Mouse (Mus musculus) embryonic facial prominence, embryonic 13.5 days (tissue): Measurements from ENCODE around the gene Cdh13. TPM values are rescaled to one million over a fixed set of nuclear protein-coding genes. Genes with fewer than 3 reads are reported as not detected.

Source experiments
- ATAC-seq: fragments of 200-750 bp; cut with Nextera tagmentation; 2 replicates; pipeline ENCODE4 v1.8.0; 2017; ENCODE audit warnings: low read depth; ENCODE audit not compliant: insufficient number of reproducible peaks, insufficient read depth, low FRiP score, low TSS enrichment
- H3K27ac ChIP-seq: fragments of 300-500 bp; sonication (generic); 2 replicates; pipeline ENCODE4 v1.5.1; 2015; ENCODE audit warnings: moderate library complexity, mild to moderate bottlenecking, inconsistent platforms
- H3K27me3 ChIP-seq: fragments of 300-500 bp; sonication (generic); 2 replicates; pipeline ENCODE4 v1.6.1; 2015; ENCODE audit warnings: mild to moderate bottlenecking, inconsistent platforms
- H3K36me3 ChIP-seq: fragments of 300-500 bp; sonication (generic); 2 replicates; pipeline ENCODE4 v1.6.1; 2015; ENCODE audit warnings: mild to moderate bottlenecking, inconsistent platforms
- H3K4me1 ChIP-seq: fragments of 300-500 bp; sonication (generic); 2 replicates; pipeline ENCODE4 v1.6.1; 2015; ENCODE audit warnings: inconsistent platforms
- H3K4me2 ChIP-seq: fragments of 300-500 bp; sonication (generic); 2 replicates; pipeline ENCODE4 v1.6.1; 2015; ENCODE audit warnings: moderate library complexity, mild to moderate bottlenecking, inconsistent platforms
- H3K4me3 ChIP-seq: fragments of 300-500 bp; sonication (generic); 2 replicates; pipeline ENCODE4 v1.5.1; 2015; ENCODE audit warnings: mild to moderate bottlenecking, inconsistent platforms
- H3K9ac ChIP-seq: fragments of 300-500 bp; sonication (generic); 2 replicates; pipeline ENCODE4 v1.6.1; 2015; ENCODE audit warnings: mild to moderate bottlenecking, inconsistent platforms
- H3K9me3 ChIP-seq: fragments of 300-500 bp; sonication (generic); 2 replicates; pipeline ENCODE4 v1.6.1; 2016; ENCODE audit warnings: inconsistent platforms
- whole genome bisulfite sequencing: fragments of 180-500 bp; shearing (Covaris S2); methylation state at CpG from one replicate; pipeline ENCODE4 v1.1.7; 2015; ENCODE audit warnings: mixed read lengths; 5-methylcytosine and 5-hydroxymethylcytosine counted together
- polyA plus RNA-seq: library from polyadenylated mRNA; unstranded; fragments of >200 nt; fragmentation: Nextera tagmentation; extraction: Ambion mirVana; gene quantifications from 2 replicates; pipeline ENCODE4 v1.2.1, GENCODE M21; 2015

Cdh13 gene
- polyA plus RNA-seq, 1 experiment from 2014 or later: 16.8 TPM

DNA sequence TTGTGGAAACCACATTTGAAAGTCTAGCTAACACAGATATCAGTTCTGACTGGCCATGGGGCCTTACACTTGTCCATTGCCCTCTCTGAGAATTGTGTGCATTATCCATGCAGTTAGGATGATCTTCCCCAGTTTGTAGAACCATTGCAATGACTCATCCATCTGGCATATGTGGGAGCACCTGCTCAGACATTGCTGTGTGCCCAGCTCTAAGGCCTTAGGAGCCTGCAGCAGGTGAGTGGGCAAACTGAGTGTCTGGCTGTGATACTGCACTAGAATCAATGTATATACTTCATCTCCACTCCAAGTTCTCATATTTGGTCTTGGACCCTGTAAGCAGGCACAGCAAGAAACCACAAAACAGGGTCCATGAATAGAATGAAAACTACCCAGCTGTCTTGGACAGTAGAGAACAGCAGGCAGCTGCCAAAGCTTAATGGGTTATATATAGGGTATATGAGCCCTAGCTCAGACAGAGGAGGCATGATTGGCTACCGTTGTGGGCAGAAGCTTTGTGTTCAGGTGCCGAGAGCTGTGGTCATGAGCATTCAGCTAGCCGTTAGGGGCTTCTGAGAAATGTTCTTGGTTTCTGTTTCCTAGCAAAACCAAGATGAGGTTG, 181.9 kb downstream of the Cdh13 start:
- Histone ChIP-seq H3K36me3 (no peaks in the 10 kb centered on the region), H3K27ac (no peak overlapping the region), H3K4me3 (no peak overlapping the region), H3K4me2 (no peak overlapping the region), H3K9me3 (no peaks in the 10 kb centered on the region), H3K9ac (no peak overlapping the region), H3K27me3 (no peaks in the 10 kb centered on the region), H3K4me1 (no peaks in the 10 kb centered on the region)
- WGBS: 90% methylated on average over 3 of the region's 3 CpGs
- ATAC-seq: no peak

GRCm38 (mm10) chr8:118477587-118477986, 194.1 kb downstream of the Cdh13 start:
- Histone ChIP-seq H3K9ac (no peak overlapping the region), H3K4me2 (no peak overlapping the region), H3K4me1 (no peaks in the 10 kb centered on the region), H3K36me3 (no peaks in the 10 kb centered on the region), H3K9me3 (no peaks in the 10 kb centered on the region), H3K27me3 (no peaks in the 10 kb centered on the region), H3K27ac (no peak overlapping the region), H3K4me3 (no peak overlapping the region)
- no peak for ATAC-seq
- 77% methylated on average over 9 of the region's 9 CpGs for WGBS

GRCm38 (mm10) chr8:118488735-118489134, 205.2 kb downstream of the Cdh13 start:
- Histone ChIP-seq H3K9ac (no peak overlapping the region), H3K4me3 (no peak overlapping the region), H3K27me3 (no peaks in the 10 kb centered on the region), H3K27ac (no peak overlapping the region), H3K36me3 (no peaks in the 10 kb centered on the region), H3K9me3 (no peaks in the 10 kb centered on the region), H3K4me2 (no peak overlapping the region), H3K4me1 (no peaks in the 10 kb centered on the region)
- WGBS: 73% methylated on average over 4 of the region's 4 CpGs
- no peak for ATAC-seq

GRCm38 (mm10) chr8:118502509-118502908, 219.0 kb downstream of the Cdh13 start:
- H3K4me1 ChIP-seq: peaks cover 5% of the 10 kb centered on the region; the same call in 1 of the 2 replicates
- peaks cover 7% of the 10 kb centered on the region for H3K27me3 ChIP-seq
- no peak overlapping the region for H3K9ac ChIP-seq
- no peak overlapping the region for H3K4me3 ChIP-seq
- 65% methylated on average over 8 of the region's 8 CpGs for WGBS
- no peak overlapping the region for H3K4me2 ChIP-seq
- H3K36me3 ChIP-seq: no peaks in the 10 kb centered on the region
- no peak overlapping the region for H3K27ac ChIP-seq
- ATAC-seq: no peak
- H3K9me3 ChIP-seq: no peaks in the 10 kb centered on the region

GRCm38 (mm10) chr8:118509426-118509825, 225.9 kb downstream of the Cdh13 start:
- H3K9ac ChIP-seq: no peak overlapping the region

GRCm38 (mm10) chr8:118513259-118513658, 229.7 kb downstream of the Cdh13 start:
- no peak overlapping the region for H3K4me2 ChIP-seq
- 79% methylated on average over 6 of the region's 6 CpGs for WGBS
- H3K36me3 ChIP-seq: no peaks in the 10 kb centered on the region
- no peak overlapping the region for H3K4me3 ChIP-seq
- H3K9ac ChIP-seq: no peak overlapping the region
- no peaks in the 10 kb centered on the region for H3K27me3 ChIP-seq
- no peak for ATAC-seq
- no peaks in the 10 kb centered on the region for H3K9me3 ChIP-seq
- peaks cover 13% of the 10 kb centered on the region for H3K4me1 ChIP-seq
- no peak overlapping the region for H3K27ac ChIP-seq

More at GRCm38 (mm10) chr8:118509426-118509825, 225.9 kb downstream of the Cdh13 start:
- no peaks in the 10 kb centered on the region for H3K9me3 ChIP-seq
- 95% methylated on average over 5 of the region's 5 CpGs for WGBS
- no peak overlapping the region for H3K27ac ChIP-seq
- no peaks in the 10 kb centered on the region for H3K27me3 ChIP-seq
- no peaks in the 10 kb centered on the region for H3K36me3 ChIP-seq
- no peak overlapping the region for H3K4me3 ChIP-seq
- no peak for ATAC-seq
- no peaks in the 10 kb centered on the region for H3K4me1 ChIP-seq
- H3K4me2 ChIP-seq: no peak overlapping the region

DNA sequence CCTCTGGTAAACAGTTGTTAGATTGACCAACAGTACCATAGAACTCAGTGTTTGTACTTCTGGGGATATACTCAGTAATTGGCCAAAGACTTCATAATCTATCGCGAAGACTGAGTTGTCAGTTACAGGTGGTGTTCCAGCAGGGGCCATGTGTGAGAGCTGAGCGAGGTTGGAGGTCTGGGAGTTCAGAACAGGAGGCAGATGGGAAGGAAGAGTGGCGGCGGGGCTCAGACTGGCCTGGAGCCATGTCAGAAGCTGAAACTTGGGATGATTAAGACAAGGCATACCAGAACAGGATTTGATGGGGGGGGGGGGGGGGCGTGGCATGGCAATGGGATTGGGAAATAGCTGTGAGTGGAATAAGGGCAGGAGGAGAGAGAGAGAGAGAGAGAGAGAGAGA, 232.1 kb downstream of the Cdh13 start:
- 87% methylated on average over 5 of the region's 6 CpGs for WGBS

GRCm38 (mm10) chr8:118517071-118517470, 233.5 kb downstream of the Cdh13 start:
- no peaks in the 10 kb centered on the region for H3K27me3 ChIP-seq
- WGBS: 49% methylated on average over 4 of the region's 4 CpGs
- no peaks in the 10 kb centered on the region for H3K36me3 ChIP-seq
- no peak for ATAC-seq
- H3K9me3 ChIP-seq: no peaks in the 10 kb centered on the region
- H3K4me3 ChIP-seq: no peak overlapping the region
- H3K9ac ChIP-seq: no peak overlapping the region
- peaks cover 21% of the 10 kb centered on the region for H3K4me1 ChIP-seq
- H3K4me2 ChIP-seq: no peak overlapping the region
- H3K27ac ChIP-seq: no peak overlapping the region

More for the DNA sequence above, 232.1 kb downstream of the Cdh13 start:
- Histone ChIP-seq H3K9ac (no peak overlapping the region), H3K27me3 (no peaks in the 10 kb centered on the region), H3K4me3 (no peak overlapping the region), H3K4me2 (no peak overlapping the region), H3K27ac (no peak overlapping the region), H3K9me3 (no peaks in the 10 kb centered on the region), H3K36me3 (no peaks in the 10 kb centered on the region), H3K4me1 (peaks cover 21% of the 10 kb centered on the region)
- no peak for ATAC-seq

DNA sequence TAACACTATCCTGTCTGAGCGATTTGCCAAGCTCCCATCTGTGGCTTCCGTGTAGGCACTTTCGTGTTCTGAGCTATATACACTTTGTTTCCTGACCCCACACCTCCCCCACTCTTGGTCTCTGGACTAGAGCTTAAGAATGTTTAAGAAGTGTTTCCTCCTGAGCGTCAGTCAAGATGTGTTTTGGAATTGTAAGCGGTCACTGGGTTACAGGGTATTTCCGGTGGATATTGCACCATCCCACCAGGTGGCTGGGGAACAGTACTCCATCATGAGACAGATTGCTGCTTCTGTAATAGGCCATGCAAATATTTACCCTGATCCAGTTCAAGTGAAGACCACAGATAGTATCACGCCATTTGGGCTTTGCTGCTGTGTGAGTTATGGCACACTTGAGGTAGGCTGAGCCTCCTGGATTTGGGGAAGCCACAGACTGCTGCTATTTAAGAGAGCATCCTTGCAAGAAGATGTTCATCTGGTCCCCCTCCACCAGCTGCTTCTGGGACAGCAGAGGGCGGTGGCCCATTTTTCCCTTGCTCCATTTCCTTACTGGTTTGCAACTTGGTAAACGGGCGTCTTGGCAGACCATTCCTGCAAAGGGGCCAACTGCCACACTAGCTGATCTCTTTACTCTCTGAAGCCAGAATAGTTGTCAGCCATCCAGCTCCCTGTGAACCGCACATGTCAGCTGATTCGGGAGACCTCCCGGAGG, 234.7 kb downstream of the Cdh13 start:
- no peak overlapping the region for H3K4me3 ChIP-seq
- H3K9ac ChIP-seq: no peak overlapping the region
- no peaks in the 10 kb centered on the region for H3K9me3 ChIP-seq
- ATAC-seq: no peak
- peaks cover 21% of the 10 kb centered on the region for H3K4me1 ChIP-seq
- no peaks in the 10 kb centered on the region for H3K36me3 ChIP-seq
- H3K27me3 ChIP-seq: no peaks in the 10 kb centered on the region
- peak overlapping the region; percentile 36; the same call in 1 of the 2 replicates for H3K27ac ChIP-seq
- no peak overlapping the region for H3K4me2 ChIP-seq
- WGBS: 57% methylated on average over 13 of the region's 13 CpGs

GRCm38 (mm10) chr8:118518742-118519102, 235.2 kb downstream of the Cdh13 start:
- Histone ChIP-seq H3K4me2 (no peak overlapping the region), H3K9ac (no peak overlapping the region), H3K27me3 (no peaks in the 10 kb centered on the region), H3K27ac (peak overlapping the region; percentile 55; the same call in 1 of the 2 replicates), H3K4me1 (peaks cover 21% of the 10 kb centered on the region), H3K36me3 (no peaks in the 10 kb centered on the region), H3K9me3 (no peaks in the 10 kb centered on the region), H3K4me3 (no peak overlapping the region)
- WGBS: 26% methylated on average over 3 of the region's 3 CpGs
- ATAC-seq: no peak

DNA sequence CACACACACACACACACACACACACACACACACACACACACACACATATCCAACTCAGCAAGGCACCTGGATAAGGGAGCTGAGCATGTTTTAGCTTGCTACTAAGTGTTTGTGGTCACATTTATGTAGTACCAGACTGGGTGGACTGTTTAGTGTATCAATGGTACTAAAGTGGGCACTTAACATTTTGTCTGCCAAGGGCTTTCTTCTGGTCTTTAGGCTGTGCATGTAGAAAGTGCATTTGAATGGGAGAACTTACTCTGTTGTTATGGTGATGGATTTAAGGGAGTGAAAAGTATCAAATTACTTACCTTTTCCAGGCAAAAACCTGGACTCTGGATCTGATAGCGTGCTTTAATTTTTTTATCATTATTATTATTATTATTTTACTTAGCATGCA, 240.4 kb downstream of the Cdh13 start:
- Histone ChIP-seq H3K36me3 (no peaks in the 10 kb centered on the region), H3K4me2 (no peak overlapping the region), H3K4me1 (peaks cover 2% of the 10 kb centered on the region), H3K27ac (no peak overlapping the region), H3K27me3 (no peaks in the 10 kb centered on the region), H3K4me3 (no peak overlapping the region), H3K9ac (no peak overlapping the region), H3K9me3 (no peaks in the 10 kb centered on the region)
- ATAC-seq: no peak
- WGBS: 61% methylated on average over 1 of the region's 1 CpGs
